Mouse (Mus musculus) heart, postnatal 0 days (tissue): Measurements from ENCODE around the gene Ganc.

Experiments
- CTCF ChIP-seq: IDR thresholded peaks from 2 replicates; pipeline ENCODE4 v1.5.1; 2016; ENCODE audit warnings: antibody characterized with exemption, control low read depth, low read depth
- EP300 ChIP-seq: IDR thresholded peaks from 2 replicates; pipeline ENCODE4 v1.6.1; 2016; ENCODE audit warnings: antibody characterized with exemption, low read depth

- TF ChIP-seq CTCF (no peak), EP300 (no peak)
These were observed 5.7 kb upstream of the Ganc start for GRCm38 (mm10) chr2:120397951-120398350.
